Mouse (Mus musculus) spleen, postnatal 14 days (tissue): ENCODE measurements at regions not wholly inside any gene's neighbourhood (a gene's known extent, or its start where the extent isn't known, plus 50 kb on each side); places are given as distances from the start of the nearest gene placed in this dataset.

ENCODE experiments used
- DNase-seq, 2 experiments: peaks; one replicate each; pipeline ENCODE4 v3.0.0; 2021 to 2022; ENCODE audit warnings: low spot score in 2 of 2

DNA sequence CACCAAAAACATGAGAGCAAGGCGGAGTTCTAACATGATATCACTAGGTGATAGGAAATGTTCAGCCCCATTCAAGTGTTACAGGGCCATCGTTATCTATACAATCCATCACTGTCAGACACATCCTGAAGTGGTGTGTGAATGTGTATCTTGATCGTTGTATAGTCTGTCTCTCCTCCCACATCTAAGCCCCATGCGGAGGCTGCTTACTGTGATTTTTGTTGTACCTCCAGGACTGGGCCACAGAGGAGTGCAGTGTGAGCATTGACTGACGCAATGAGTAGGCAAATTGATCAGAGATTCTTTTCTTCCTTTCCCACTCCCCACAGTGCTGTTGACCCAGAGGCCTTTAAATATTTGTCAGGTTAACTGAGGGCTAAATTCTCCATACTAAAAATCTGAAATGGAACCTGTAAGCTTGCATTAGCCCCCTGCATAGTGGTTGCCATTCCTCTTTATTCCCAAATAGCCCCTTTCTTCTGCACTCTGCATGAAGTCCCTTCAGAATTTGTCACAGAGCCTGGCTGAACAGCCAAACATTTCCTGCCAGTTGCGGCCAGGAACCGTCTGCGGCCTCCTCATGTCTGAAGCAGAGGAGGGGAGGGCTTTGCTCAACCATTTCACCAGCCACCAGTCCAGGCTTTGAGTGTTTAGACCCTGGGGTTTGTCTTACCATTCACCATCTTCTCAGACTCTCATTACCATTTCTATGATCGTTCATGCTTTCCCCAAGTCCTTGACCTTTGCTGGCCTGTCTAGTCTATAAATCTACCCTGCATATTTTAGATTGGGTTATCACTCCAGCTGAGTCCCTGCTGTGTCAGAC lies 119.3 kb downstream of the Ttc8 start:
- no peak for DNase-seq

DNA sequence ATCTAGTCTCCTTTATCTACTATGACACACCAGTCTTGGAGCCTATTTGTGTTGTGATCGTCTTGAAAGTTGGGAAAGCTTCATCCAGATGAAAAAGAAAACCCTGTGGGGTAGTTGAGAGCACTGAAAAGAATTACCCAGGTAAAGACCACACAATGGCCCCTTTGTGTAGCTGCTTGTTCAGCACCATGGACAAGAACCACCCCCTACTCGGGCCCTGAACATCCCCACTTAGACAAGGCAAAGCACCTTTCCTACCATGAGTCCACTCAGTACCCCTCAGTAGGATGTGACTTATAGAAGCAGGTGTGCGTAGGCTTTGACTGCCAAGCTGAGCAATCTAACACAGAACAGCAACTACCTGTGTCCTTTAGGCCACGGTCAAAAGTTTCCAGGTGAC lies 121.2 kb downstream of the Ttc8 start:
- no peak for DNase-seq

DNA sequence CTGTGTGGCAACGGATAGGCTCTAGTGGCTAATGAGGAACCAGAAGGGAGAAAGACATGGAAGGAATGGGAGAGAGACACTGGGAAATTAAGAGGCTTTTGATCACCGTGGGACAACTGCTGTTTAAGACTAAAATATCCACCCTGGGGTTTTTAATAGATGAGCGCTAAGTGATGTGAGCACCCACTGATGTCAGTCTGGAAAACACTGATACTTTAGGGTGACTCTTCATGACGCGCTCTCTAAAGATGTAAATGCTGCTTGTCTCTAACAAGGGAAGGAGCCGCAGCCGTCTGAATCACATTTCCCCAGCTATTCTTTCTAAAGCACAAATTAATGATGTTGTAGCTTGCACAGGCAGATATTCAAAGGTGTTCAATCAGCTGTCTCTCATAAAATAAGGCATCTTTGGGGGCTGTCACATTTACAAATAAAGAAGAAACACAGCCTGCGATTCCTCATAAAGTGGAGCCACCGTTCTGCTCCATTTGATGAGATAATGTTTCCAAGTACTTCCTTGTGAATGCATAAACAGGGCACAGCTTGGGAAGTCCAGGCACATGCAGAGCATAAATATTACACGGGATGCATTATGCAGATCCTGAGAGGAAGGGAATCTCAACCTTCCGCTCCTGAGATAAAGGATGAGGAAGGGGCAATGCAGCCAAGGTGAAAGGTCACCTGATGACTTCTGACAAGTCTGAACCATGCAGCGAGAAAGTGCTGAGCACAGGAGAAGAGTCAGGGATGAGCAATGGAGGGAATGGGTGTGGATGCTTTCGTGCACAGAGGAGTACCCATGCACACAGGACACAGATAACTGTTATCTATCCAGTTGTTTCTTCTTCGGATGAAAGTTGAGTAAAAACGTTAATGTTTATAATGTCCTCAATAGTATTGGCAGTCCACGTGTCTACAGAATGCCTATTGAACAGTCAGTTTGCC lies 122.8 kb downstream of the Ttc8 start:
- DNase-seq: no peak

DNA sequence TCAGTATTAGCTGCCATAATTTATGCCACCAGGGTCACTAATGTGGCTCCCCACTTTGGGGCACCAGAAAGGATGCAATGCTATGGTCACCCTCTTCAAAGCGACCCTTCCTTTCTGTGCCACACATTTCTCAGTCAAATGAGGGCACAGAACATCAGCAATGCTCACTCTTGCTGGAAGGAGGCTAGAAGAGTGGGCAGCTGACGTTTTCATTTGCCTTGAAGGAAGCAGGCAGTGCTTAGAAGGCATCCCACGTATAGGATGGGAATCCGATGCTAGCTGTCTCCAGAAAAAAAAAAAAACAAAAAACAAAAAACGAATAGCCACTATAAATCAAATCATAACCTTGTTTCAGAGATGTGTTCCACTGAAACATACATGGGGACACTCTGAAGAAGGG lies 124.1 kb downstream of the Ttc8 start:
- DNase-seq: no peak

DNA sequence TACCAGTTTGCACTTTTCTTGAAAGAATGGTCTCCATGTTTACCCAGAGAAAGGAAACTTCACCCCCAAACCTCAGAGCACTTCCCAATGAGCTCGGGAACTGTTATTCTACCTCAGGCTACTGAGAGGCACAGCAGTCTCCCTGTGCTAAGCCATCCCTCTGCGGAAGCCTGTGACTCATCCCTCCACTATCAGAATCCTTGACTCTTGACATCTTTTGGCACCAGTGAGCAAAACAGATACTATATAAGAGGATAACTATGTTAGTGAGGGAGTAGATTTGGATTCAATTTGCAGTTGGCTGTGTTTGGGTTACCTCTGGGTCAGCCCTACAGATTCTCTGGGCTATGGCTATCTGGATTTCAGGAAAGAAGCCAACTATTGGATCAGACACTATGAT lies 130.1 kb downstream of the Ttc8 start:
- DNase-seq: no peak

DNA sequence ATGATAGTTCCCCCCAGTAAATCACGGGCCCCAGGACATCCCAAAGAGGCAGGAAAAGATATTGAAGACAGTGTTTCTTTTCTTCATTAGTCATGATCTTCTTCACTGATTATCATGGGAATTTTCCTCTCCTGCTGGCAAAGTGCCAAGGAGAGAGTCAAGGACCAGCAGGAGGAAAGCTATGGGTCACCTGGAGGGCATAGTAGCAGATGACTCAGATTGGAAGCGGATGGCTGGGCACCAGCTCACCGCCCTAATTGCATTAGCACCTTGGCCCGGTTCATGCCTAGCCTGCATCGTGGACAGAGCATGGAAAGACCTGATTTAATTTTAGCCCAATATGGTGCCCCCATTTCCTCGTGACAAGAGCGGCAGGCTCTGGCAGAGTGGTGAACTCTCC lies 132.2 kb downstream of the Ttc8 start:
- no peak for DNase-seq

DNA sequence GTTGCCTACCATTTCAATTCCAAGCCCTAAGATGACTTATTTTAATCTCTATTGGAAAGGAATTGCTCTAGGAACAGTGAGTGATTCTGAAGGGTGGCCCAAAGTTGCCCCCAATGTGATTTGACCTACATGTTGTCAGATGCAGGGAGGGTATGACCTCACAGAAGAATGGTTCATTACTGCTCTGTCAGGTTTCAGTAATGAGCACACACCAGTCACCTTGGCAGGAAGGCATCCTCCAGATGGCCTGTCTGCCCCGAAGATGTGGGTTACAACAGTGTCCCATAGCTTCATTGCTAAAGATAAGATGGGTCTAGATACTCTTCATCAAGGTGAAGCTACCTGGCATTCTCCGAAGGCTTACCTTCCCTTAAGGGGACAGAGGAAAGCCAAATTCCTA lies 137.1 kb downstream of the Ttc8 start:
- no peak for DNase-seq

DNA sequence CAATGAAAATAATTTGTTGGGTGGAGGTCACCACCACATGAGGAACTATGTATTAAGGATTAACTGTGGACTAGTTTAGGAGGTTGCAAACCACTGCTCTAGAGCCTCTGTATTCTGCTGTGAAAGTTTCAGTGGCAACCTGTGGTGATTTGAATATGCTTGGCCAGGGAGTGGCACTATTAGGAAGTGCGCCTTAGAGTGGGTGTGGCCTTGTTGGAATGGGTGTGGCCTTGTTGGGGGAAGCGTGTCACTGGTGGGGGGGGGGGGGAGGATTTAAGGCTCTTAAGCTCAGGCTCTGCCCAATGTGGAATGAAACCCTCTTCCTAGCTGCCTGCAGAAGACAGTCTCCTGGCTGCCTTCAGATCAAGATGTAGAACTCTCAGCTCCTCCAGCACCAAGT lies 138.5 kb downstream of the Ttc8 start:
- no peak for DNase-seq

DNA sequence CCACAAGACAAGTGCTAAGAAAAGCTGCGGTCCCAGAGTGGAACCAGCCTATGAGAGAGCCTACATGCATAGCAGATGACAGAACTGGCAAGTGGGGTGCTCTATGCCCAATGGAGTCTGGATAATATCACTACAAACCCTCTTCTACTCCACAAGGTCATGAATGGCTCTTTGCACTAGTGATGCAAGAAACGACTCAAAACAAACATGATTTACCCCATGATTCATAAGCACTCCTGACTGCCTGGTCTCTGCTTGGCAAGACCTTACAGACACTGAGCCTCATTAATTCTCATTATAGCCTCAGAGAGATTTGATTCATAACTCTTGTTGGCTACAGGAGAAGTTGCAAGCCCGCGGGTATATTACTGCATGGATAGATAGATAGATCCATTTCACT lies 139.1 kb downstream of the Ttc8 start:
- DNase-seq: no peak

DNA sequence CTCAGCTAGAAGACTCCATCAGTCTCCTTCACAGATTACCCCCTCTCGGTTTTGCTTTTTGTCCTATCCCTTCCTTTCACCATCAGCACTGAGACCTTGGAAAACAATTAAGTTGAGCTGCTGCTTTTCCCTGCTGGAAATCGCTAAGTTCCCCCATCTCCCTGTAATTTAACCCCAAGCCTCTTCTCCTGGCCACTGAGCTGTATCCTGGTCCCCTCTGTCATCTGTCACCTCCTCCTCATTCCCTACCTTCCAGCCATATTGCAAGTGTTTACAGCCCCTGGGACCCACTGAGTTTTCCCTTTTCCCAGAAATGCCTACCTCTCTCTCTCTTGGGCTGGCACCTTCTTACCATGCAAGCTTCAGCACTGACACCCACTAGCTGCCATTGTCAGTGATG lies 140.3 kb downstream of the Ttc8 start:
- no peak for DNase-seq

DNA sequence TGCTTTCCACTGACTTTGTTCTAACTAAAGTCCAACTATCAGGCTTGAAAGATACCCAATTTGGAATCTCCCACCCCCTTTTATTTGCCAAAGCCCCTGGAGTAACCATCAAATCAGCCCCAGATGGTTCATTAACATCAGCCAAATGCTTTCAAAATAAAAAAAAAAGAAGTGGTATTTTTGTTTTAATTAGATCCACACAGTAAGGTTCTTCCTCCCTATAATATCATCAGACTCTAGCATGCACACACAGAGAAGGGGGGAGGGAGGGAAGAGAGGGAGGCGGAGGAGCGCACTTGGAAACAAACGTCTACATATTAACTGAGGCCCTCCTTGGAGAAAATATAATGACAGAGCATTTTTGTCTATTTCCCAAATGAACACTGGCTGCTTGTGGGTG lies 143.1 kb downstream of the Ttc8 start:
- no peak for DNase-seq

DNA sequence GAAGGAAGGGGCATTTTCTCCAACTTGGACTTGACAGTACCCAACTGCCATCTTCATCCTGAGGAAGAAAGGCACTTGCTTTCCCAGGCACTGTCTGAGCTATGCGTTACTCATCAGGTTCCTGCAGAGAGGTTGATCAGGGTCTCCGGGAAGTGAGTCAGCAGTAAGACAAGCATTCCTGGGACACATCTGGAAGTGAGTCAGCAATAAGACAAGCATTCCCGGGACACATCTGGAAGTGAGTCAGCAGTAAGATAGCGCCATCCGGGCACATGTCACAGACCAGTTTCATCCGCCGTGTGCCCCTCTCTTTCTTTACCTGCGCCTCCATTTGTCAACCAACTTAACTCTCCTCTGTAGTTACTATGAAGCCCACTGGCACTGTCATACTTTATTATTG lies 143.5 kb downstream of the Ttc8 start:
- DNase-seq: no peak

DNA sequence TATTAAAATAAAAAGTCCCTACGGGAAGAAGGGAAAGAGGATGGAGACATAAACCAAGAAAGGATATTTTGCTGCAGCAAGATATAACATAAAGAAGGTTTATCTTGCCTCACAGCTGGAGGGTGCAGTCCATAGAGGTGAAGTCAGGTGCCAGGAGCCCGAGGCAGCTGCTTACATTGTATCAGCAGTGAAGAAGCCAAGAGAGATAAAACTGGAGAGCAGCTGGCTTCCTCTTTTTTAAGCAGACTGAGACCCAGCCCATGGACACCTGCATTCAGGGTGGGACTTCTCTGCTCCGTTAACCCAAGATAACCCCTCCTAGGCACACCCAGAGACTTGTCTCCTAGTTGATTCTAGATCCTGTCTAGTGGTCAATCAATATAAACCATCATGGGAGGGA lies 147.6 kb downstream of the Ttc8 start:
- DNase-seq: no peak

DNA sequence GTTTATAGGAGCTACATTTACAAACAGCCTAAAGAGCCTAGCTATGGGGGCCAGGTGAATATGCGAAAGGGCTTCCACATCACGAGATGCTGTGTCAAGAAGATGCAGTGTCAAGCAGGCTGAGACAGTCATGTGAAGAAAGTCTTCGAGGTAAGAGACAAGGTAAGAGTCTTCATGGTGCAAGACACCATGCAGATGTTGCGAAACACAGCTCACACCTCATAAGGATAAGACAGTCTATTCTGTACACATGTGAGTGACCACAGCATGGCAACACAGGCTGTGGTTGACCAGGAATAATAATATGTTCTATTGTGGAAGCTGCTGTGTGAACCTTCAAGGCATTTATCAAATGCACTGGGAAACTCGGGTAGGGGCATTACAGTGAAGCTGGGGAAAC lies 153.4 kb downstream of the Ttc8 start:
- no peak for DNase-seq

DNA sequence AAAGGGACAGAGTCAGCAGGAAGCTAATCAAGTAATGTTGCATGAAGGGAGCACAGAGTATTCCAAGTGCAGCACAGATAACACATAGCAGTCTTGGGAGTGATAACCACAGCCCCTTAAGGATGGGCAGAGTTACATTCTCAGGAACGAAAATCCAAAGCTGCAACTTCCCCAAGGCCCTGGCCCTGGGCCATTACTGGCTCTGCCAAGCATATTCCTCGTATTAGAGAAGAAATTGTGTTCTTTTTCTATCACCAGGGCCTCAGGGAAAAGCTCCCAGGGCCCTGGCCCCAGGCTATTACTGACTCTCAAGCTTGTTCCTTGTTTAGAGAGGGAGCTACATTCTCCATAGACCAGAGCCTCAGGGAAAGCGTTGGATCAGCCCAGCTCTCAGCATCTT lies 157.0 kb downstream of the Ttc8 start:
- DNase-seq: no peak

DNA sequence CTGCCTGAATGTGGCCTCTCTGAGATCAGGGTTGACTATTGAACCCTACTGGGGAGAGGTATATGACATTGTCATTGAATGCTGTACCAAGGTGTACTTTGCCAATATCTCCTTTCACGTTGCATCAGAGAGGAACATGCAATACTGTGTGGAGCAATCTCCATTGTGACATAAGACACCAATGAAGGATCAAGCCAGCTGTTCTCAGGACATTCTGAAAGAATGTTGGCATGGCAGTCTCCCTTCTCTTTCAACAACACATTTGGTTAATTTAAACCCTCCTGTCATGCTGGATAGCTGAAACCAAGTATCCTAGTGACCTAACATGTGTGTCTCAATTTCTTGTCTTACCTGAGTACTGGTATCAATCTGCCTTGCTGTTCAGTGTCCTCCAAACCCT lies 159.5 kb downstream of the Ttc8 start:
- no peak for DNase-seq

DNA sequence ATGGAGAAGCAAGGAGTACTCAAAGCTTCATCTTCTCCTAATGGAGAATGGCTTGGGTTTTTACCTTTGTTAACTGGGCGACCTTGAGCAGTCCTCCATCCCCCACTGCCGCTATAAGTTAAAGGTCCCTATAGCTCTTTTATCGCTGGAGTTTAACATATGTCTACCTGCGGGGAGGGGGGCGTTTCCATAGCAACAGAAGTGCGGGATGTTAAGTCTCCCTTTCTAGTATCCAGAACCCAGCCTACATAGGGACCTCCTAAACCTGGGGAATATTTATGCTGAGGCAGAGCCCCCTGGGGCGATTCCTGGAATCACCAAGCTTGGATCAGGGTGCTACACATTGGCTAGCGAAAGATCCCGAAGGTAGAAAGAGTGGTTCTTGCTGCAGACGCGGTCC lies 163.2 kb downstream of the Ttc8 start:
- DNase-seq: no peak

DNA sequence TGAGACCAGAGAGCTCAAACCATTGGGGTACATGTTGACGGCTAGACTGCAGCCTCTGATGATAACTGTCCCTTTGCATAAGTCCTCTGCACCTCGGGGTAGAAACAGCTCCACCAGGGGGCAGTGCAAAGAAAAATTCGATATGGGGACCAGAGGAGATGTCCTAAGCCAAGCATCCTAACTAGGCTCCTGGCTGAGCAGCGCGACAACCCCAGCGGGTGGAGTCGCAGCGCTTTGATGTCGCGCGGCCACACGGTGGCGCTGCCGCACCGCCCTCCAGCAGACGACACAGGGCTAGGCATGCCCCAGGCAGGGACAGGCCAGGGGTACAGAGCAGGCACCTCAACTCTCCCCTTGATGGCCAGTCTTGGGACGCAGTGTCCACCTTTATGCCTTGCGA lies 163.8 kb downstream of the Ttc8 start:
- DNase-seq: peak; percentile 53 to 74

DNA sequence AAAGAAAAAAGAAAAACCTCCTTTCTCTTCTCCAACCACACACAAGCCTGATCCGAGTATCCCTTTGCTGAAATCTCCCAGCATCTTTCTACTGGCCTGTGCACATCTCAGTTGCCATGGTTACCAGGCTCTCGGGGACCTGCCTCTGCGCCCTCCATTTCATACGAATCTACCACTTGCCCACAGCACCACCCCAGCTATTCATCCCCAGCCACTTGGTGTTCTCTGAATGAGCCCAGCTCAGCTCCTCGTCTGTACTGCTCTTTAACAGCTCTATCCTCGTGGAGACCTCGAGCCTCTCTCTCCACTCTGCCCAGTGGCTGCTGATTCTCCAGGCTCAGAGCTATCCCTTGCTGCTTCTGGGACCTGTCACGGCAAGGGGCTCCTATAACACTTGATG lies 166.9 kb downstream of the Ttc8 start:
- no peak for DNase-seq

DNA sequence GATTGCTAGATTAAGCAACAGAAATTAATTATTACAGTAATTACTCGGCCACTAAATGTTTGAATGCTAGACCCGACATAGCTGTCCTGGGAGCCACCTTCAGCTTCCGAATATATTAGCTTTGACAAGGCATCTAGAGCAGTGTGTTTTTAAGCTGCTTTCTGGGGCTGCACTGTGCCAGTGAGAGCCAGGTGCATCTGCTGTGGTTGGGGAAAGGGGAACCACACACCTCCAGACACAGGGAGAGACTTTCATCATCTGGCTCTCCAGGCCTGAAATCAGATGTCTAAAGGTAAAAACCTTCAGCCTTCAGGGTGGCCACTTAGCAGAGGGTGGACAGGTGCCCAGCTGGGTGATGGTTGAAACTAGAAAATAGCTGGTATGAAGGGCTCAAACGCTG lies 171.4 kb downstream of the Ttc8 start:
- no peak for DNase-seq

DNA sequence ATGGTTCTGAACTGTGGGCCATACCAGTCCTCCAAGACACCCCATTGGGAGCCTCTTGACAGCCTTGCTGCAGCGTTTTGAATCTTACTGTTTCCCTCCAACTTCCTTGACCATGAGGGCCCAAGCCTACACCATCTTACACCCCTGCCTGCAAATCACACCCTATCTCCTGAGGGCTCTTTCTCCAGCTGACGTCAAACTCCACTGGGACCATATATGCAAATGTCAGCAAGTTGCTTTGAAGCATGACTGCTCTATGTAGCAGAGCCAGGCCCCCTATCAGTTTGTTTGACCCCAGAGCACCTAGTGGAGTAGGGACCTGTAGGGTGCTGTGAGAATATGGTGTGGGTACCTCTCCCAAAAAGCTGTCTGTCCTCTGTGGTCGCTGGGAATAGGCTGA lies 172.8 kb downstream of the Ttc8 start:
- no peak for DNase-seq

DNA sequence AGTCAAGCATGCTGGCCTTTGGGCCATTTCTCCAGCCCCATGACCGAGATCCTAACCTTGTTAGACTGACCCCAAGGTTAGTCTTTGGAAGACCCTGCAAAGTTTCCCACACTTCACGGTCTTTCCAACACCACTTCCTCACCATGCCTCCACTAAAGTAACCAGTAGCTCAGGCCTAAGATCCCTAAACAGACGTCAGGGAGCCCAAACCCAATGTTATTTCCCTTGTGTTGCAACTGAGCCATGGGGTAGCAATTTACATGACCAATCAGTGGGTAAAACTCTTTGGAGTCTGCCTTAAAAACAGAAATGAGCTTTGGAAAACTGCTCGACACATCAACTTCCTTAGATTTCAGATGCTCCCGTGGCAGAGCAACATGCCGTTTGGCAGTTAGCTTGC lies 173.6 kb downstream of the Ttc8 start:
- no peak for DNase-seq
